Comparison of ENCODE assay signal across 10 mouse cellular contexts in genomic region chr3:98313294-98314155, GRCm38 (mm10). TPM values are rescaled to one million over a fixed set of nuclear protein-coding genes. Genes with fewer than 3 reads are reported as not detected.
A peak's percentile ranks its signal among the peaks of the same experiment; 100 is the strongest.
DNase-seq lines count a peak whose midpoint lies in the region; ATAC-seq and TF ChIP-seq lines count a peak whose summit lies in the region.
"Had no signal": no experiment of that assay in that cellular context is flagged by ENCODE, and none has a peak within 500 bp of the region (broad histone marks: within the 10 kb centered on the region; RNA-seq: fewer than 3 reads in every experiment).

No protein-coding gene starts in this region.

- ATAC-seq in hindbrain, embryonic 14.5 days (ENCODE audit: low FRiP score): 0 out of 2 replicates have a peak, but pooled peaks have one; percentile 21
- peak; percentile 13 for ATAC-seq in midbrain, embryonic 15.5 days (replicated peaks)
- no peak for ATAC-seq in activated CD4-positive, CD25-positive, alpha-beta regulatory T cell, adult 4 months

- H3K4me3 ChIP-seq in layer of hippocampus, adult 2 months: no peak overlapping the region
- no peak overlapping the region for H3K4me3 ChIP-seq in hindbrain, embryonic 14.5 days (replicated peaks; ENCODE audit: low read length)
- H3K4me3 ChIP-seq in midbrain, embryonic 15.5 days: no peak overlapping the region
- H3K4me3 ChIP-seq: lung, embryonic 15.5 days had no signal

- DNase-seq in cerebellum, postnatal 10 days: peak; percentile 47 to 53
- DNase-seq in cerebellum, postnatal 36 days: no peak
- DNase-seq in layer of hippocampus, adult 2 months (ENCODE audit: low spot score in 2 of 2): no peak
- no peak for DNase-seq in layer of hippocampus, postnatal 10 days (ENCODE audit: low spot score in 2 of 2)
- no peak for DNase-seq in hindbrain, embryonic 14.5 days (ENCODE audit: low spot score)
- no peak for DNase-seq in frontal cortex, postnatal 14 days (ENCODE audit: low spot score in 2 of 2)

- no peaks in the 10 kb centered on the region for H3K36me3 ChIP-seq in hindbrain, embryonic 14.5 days (replicated peaks; ENCODE audit: control insufficient read depth, insufficient read depth)
- H3K36me3 ChIP-seq in midbrain, embryonic 15.5 days (replicated peaks): no peaks in the 10 kb centered on the region

- no peaks in the 10 kb centered on the region for H3K4me1 ChIP-seq in hindbrain, embryonic 14.5 days (replicated peaks; ENCODE audit: control insufficient read depth, insufficient read depth, low read length)
- H3K4me1 ChIP-seq in midbrain, embryonic 15.5 days: 0 out of 2 replicates have a peak, but pooled peaks cover 5% of the 10 kb centered on the region

- no peak overlapping the region for H3K4me2 ChIP-seq in hindbrain, embryonic 14.5 days (replicated peaks)
- H3K4me2 ChIP-seq in midbrain, embryonic 15.5 days: no peak overlapping the region
- H3K4me2 ChIP-seq: lung, embryonic 15.5 days had no signal

- no peak overlapping the region for H3K9ac ChIP-seq in hindbrain, embryonic 14.5 days
- H3K9ac ChIP-seq in midbrain, embryonic 15.5 days: no peak overlapping the region
- H3K9ac ChIP-seq: lung, embryonic 15.5 days had no signal

- TF ChIP-seq CTCF in layer of hippocampus, adult 2 months (conservative IDR thresholded peaks at IDR 0.05): no peak

- H3K27ac ChIP-seq in layer of hippocampus, adult 2 months: peak overlapping the region; percentile 36; the same call in 1 of the 2 replicates
- no peak overlapping the region for H3K27ac ChIP-seq in hindbrain, embryonic 14.5 days
- H3K27ac ChIP-seq in midbrain, embryonic 15.5 days: no peak overlapping the region
- H3K27ac ChIP-seq: lung, embryonic 15.5 days had no signal

- H3K9me3 ChIP-seq in hindbrain, embryonic 14.5 days (ENCODE audit: control insufficient read depth, low read length): no peaks in the 10 kb centered on the region
- no peaks in the 10 kb centered on the region for H3K9me3 ChIP-seq in midbrain, embryonic 15.5 days
- H3K9me3 ChIP-seq: lung, embryonic 15.5 days had no signal

- WGBS in hindbrain, embryonic 14.5 days: 71% methylated on average over 9 of the region's 9 CpGs
- WGBS in midbrain, embryonic 15.5 days: 65% methylated on average over 9 of the region's 9 CpGs

- H3K27me3 ChIP-seq in hindbrain, embryonic 14.5 days (ENCODE audit: control insufficient read depth, insufficient read depth, low read length): no peaks in the 10 kb centered on the region
- no peaks in the 10 kb centered on the region for H3K27me3 ChIP-seq in midbrain, embryonic 15.5 days (replicated peaks)
- H3K27me3 ChIP-seq: lung, embryonic 15.5 days had no signal

RNA-seq across cellular contexts. Expression of gene Phgdh, which starts 26.3 kb away (rescaled TPM):
- total RNA-seq in layer of hippocampus, adult 2 months (2021): 10 to 100 TPM; 66.8 to 82.0 TPM
- 10 to 100 TPM; 78.3 to 94.2 TPM for total RNA-seq in layer of hippocampus, postnatal 10 days (2021)
- polyA plus RNA-seq in hindbrain, embryonic 14.5 days (2014; fragmentation: Nextera tagmentation; extraction: Ambion mirVana): 160 and 173 TPM in 2 replicates
- polyA plus RNA-seq in midbrain, embryonic 15.5 days (2015; fragmentation: Nextera tagmentation; extraction: Ambion mirVana): 113 and 142 TPM in 2 replicates
- 100 to 1,000 TPM; 107 to 156 TPM for polyA plus RNA-seq in activated CD4-positive, CD25-positive, alpha-beta regulatory T cell, adult 4 months (2017; shearing (Covaris generic))

RNA-seq across cellular contexts. Expression of gene Hmgcs2, which starts 33.3 kb away (rescaled TPM):
- total RNA-seq in layer of hippocampus, adult 2 months (2021): 10 to 100 TPM in 1 of 2 experiments, 1 to 10 TPM in 1; 8.3 to 10.3 TPM
- total RNA-seq in layer of hippocampus, postnatal 10 days (2021): 10 to 100 TPM; 11.5 to 13.6 TPM
- polyA plus RNA-seq in hindbrain, embryonic 14.5 days (2014; fragmentation: Nextera tagmentation; extraction: Ambion mirVana): 24.6 and 26.8 TPM in 2 replicates
- 22.9 and 26.8 TPM in 2 replicates for polyA plus RNA-seq in midbrain, embryonic 15.5 days (2015; fragmentation: Nextera tagmentation; extraction: Ambion mirVana)
- polyA plus RNA-seq in activated CD4-positive, CD25-positive, alpha-beta regulatory T cell, adult 4 months (2017; shearing (Covaris generic)): not detected
- total RNA-seq: ES-E14 had no signal

Comparison
In these comparisons a context has a peak if more than half of its experiments do, and no peak if none do; other contexts are left out.
1. DNase-seq: peak in cerebellum, postnatal 10 days (2 of 2); none in cerebellum, postnatal 36 days (0 of 2), layer of hippocampus, adult 2 months (0 of 2), layer of hippocampus, postnatal 10 days (0 of 2), hindbrain, embryonic 14.5 days (single experiment) and frontal cortex, postnatal 14 days (0 of 2).
2. RNA of gene Hmgcs2, which starts 33.3 kb away (polyA plus RNA-seq): 24.6 to 26.8 TPM in hindbrain, embryonic 14.5 days and 22.9 to 26.8 TPM in midbrain, embryonic 15.5 days; not detected in activated CD4-positive, CD25-positive, alpha-beta regulatory T cell, adult 4 months; every median in the first group is over 10 times any median in the second.